Mouse (Mus musculus): ENCODE data around the gene Gpsm2. TPM values are rescaled to one million over a fixed set of nuclear protein-coding genes. Genes with fewer than 3 reads are reported as not detected.

Gpsm2 gene
- total RNA-seq (2021): 10 to 100 TPM; 15.5 to 16.0 TPM

DNA sequence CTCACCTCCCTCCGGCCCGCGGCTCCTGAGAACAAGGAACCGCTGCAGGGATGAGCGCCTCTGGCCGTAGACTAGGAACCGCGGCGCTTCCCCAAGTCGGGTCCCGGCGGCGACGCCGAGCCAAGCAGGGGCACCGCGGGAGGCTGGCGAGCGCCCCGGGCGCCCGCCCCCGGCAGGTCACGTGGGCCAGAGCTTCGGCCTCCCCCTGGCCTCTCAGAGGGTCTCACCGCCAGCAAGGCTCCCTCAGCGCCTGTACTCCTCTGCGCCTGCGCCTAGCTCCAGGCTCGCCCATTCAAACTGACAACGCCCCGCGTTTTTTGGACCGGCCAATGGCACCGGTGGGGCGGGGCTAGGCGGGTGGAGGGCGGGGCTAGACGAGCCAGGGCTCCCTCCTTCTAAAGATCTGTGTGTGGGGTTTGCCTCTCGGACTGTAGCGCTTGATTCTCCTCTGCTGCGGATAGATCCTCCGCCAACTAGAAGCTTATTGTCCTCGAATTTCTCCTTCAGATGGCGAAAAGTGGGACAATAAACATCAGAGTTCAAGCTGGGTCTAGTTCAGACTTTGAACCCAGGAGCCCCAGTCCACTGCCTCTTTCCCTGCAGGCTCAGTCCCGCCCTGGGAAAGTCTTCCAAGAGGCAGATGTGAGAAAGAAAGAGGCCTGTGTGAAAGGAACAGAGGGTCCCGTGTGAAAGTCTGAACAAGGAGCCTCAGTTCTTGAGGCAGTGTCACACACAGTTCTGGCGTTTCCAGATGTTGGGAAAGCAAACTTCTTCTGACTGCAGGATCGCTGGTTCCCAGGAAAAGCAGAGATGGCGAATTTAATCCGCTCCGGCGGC, at the start of gene Gpsm2:
Gene Gpsm2 (minus strand): TSS at position 274 of the 837 bp plus-strand sequence.
- intact Hi-C loops (cut with DNase I): loop anchor here (2.0 to 5.0 kb wide), 2 partner anchors 49 to 190 kb away; partner anchors contain the start of gene Prpf38b
- DNase-seq (ENCODE audit: low spot score in 2 of 2): peak; percentile 94 to 97

DNA sequence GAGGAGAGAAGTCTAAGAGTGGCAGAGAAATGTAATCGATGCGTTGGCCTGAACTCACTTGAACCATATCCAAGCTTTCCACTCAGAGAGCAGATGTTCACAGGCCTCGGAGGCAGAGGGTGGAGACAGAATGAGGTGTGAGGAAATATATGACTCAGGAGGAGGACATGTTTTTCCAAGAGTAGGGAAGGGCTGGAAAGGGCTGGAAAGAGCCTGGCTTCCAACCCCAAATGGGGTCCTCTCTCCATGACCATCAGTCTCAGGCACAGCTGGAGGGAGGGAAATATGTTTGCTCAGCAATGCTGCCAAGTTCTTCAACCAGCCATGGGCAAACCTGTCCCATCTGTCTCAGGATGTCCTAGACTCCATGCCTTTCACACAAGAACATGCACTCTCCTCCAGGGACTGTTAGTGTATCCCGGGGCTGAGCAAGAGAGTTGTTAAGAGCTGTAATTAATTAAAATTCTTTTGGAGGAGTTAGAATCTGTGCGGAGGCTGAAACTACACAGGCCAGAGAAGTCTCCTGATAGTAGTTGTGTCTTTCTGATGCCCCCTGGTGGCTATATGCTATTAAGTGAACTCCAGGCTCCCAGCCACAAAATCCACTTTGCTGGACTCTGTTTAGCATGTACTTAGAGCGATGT, 48.7 kb upstream of the Gpsm2 start:
- intact Hi-C loops (cut with DNase I): loop anchor here (1.0 to 5.0 kb wide), 3 partner anchors 48 to 119 kb away; partner anchors contain the start of genes Clcc1 and Gpsm2
- DNase-seq (ENCODE audit: low spot score in 2 of 2): peak; percentile 75 to 86

DNA sequence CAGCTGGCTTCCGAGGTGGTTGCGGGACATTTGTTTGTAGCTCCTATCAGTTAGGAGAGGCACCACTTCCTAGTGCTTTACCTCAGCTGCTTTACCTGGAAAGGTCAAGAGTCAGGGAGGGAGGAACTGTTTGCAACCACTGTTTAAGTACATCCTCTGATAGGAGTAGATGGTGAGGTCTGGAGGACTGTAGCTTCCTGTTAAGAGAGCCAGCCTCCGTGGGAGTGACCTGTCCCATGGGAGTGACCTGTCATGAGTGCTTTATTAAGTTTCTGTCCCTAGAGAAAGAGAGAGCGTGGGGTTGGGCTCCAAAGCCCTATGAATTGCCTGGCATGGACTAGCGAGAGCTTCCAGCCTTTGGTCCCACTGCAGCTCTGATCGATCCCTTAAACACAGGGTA, 47.4 kb upstream of the Gpsm2 start:
- DNase-seq (ENCODE audit: low spot score in 2 of 2): no peak
- intact Hi-C loops (cut with DNase I): no loop called here

DNA sequence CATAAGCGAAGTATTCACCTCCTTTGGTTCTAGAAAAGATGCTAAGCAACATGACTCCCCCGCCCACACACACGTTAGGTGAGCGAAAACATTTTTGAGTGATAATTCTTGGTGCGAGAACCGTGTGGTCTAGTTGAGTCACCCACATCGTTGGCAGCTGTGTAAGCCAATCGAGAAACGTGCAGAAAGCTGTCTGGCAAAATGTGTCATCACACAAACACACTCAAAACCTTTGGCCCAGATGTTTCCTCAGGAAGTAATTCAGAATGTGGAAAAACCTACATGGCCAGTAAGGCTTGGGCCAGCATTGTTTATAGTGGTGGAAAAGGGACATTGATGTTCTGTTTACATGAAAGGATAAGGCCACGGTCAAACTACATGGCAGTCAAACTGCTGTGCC, 45.3 kb upstream of the Gpsm2 start:
- DNase-seq (ENCODE audit: low spot score in 2 of 2): no peak
- intact Hi-C loops (cut with DNase I): no loop called here

DNA sequence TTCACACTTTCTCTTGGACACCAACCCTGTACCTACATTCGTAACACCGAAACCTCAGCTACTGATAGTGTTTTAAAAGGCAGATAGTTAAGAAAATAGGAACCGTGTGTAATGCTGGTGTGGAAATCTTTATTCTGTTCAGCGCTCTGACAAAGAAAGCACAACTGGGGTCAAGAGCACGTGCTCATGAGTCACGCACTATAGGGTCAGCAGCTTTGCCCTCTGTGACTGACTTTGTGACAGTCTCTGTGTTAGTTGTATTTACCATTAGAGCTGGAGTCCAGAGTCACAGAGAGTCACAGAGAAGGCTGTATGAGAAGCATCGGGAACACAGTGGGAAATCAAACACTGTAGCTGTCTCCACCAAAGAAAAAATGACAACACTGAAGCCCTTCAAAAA, 44.8 kb upstream of the Gpsm2 start:
- intact Hi-C loops (cut with DNase I): no loop called here
- DNase-seq (ENCODE audit: low spot score in 2 of 2): no peak

DNA sequence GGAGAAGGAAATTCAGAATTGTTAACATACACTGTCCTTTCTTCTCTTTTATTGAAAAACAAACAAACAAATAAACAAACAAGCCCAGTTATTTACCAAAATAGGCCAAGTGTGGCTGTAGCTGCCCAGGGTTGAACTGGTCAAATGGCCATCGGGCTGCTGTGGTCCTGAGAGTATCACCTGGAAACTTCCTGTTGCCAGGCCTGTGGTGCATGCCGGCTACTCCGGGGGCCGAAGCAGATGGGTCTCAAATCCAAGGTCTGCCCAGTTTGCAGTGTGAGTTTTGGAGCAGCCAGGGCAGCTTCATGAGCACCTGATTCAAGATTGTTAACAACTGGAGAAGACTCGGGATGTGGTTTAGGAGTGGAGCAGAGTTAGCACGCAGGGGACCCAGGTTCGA, 43.4 kb upstream of the Gpsm2 start:
- intact Hi-C loops (cut with DNase I): no loop called here
- no peak for DNase-seq (ENCODE audit: low spot score in 2 of 2)

DNA sequence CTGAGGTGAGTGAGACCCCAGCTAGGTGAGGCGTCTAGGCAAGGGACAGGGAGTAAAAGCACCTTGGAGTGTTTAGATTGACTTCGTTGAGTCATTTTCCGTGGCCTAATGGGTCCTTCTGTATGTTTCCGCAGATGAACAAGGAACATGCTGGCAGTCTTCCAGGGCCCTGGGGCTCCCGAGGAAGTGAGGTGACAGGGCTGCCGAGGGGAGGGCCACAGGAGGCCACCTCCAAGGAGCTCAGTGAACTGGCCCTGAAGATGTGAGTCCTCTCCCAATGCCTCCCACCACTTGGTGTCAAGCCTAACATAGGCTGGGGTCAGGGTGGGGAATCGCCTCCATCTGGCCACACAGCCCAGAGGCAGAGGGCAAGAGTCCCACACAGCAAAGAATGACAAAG, 42.9 kb upstream of the Gpsm2 start:
- intact Hi-C loops (cut with DNase I): no loop called here
- DNase-seq (ENCODE audit: low spot score in 2 of 2): no peak

DNA sequence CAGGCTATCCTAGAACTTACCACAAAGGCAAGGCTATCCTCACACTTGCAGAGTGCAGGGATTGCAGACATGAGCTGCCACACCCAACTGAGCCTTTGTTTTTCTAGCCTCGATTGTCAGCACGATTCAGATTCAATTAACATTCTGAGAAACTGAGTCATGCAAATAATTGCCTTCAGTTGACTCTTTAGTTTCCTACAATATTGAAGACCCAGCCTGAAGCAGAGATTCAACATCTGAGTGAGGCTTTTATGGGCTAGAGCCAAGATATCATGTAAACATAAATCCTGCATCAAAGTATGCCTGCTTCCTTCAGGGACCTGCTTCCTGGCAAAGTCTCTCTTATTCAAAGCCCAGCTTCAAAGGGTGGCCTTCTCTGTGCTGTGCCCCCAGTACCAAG, 41.6 kb upstream of the Gpsm2 start:
- DNase-seq (ENCODE audit: low spot score in 2 of 2): no peak
- intact Hi-C loops (cut with DNase I): no loop called here

DNA sequence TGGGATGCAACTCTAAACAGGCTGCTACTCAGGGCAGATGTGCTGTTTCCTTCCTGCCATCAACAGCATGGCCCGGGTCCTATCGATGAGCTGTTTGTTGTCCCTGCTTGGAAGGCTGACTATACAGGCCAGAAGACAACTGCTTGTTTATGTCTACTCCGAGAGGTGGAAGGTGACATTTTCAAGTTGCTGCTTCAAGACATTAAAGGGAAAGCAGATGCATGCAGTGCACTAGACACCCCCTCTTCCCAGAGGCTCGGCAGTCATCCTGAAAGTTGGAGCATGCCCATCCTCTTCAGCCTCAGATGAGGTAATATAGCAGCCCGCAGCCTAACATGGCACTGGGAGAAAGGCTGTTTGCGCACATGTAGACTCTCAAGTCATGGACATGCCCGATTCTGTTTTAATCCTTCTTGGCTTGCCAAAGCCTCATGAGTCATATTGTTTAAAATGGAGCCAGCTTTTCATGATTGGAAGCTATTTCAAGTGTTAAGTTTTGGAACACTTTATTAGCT, 40.5 kb upstream of the Gpsm2 start:
- DNase-seq (ENCODE audit: low spot score in 2 of 2): peak; percentile 39 to 88
- intact Hi-C loops (cut with DNase I): no loop called here

DNA sequence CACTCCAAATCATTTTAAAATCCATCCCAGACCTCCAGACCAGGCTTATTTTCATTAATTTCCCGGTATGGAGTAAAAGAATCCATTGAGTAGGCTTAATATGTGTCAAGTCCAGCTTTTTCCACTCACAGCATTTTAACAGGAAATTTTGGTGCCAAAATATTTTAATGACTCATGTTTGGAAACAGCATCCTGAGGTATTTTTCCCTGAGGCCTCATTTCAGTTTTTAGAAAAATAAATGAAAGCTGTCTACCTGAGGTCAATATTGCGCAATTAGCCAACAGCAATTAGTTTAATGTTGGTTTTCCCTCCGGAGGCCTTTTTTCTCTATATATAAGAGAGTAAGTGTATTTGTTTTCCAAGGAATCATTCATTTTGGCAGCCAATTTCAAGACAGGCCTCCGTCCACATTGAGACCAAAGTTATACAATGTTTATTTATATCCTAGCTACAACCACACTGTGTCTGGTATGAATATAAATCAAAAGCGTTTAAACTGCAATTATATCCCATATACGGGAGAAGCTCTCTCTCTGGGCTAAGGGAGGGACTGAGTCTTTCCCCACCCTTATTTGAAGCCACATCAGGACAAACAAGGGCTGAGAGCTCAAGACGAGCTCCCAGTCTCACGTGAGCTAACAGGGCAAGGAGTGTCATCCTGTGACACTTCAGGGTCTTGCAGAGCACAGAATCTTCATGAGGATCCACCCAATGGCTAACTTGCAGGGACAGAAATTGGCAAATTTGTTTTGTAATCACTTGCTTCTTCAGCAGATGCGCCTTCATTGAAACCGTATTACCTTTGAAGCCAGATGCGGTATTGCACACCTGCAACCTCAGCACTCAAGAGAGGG, 37.7 kb upstream of the Gpsm2 start:
- peak in 1 of 2 experiments; percentile 42 for DNase-seq (ENCODE audit: low spot score in 2 of 2)
- intact Hi-C loops (cut with DNase I): no loop called here

DNA sequence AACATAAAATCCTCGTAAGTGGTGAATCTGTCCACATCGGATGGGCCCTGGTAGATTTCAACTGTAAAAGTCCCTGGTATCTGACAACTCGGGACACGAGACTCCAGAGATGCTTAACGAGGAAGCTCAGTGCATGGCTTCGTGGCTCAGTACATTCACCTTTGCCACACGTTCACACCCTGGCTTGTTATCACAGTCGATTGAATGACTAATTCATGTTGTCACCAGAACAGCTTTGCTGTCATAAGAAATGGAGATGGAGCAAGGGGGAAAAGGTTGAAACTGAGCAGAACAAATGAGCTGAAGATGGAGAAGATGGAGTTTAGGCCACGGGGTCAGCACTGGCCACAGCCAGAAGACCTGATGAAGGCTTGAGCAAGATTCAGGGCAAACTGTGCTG, 35.5 kb upstream of the Gpsm2 start:
- no peak for DNase-seq (ENCODE audit: low spot score in 2 of 2)
- intact Hi-C loops (cut with DNase I): no loop called here

DNA sequence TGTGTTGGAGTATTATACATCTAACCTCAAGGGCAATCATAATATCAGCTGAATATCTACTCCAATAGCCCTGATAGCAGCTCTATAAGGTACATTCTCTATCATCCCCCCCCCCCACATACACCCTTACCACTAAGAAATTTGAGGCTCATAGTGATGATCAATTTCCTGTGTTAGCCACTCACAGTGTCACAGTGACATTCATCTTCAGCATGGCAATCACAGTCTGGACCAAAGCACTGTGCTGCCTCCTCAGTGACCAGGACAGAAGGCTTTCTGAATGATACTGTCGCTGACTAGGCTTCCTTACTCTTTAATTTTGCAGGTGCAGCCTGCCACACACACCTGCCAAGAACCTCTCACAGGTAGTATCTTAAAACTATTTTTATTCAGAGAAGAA, 34.0 kb upstream of the Gpsm2 start:
- no peak for DNase-seq (ENCODE audit: low spot score in 2 of 2)
- intact Hi-C loops (cut with DNase I): no loop called here

DNA sequence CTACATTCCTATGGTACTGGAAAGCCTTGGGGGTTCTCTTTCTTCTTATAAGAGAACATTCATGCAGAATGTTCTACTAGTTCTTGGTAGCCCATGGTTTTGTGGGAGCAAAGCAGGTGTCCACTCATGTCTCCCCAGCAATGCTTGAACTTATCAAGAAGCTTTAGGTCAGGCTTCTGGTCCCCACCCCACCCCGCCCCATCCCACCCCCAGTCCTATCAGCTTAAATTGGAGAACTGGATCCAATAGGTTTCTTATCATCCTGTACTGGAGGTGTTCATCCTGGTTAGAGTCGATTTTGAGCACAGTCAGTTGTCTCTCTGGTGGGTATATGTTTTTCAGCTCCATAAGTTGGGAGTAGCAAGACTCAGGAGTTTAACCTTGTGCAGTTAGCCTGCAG, 33.4 kb upstream of the Gpsm2 start:
- intact Hi-C loops (cut with DNase I): no loop called here
- DNase-seq (ENCODE audit: low spot score in 2 of 2): no peak

DNA sequence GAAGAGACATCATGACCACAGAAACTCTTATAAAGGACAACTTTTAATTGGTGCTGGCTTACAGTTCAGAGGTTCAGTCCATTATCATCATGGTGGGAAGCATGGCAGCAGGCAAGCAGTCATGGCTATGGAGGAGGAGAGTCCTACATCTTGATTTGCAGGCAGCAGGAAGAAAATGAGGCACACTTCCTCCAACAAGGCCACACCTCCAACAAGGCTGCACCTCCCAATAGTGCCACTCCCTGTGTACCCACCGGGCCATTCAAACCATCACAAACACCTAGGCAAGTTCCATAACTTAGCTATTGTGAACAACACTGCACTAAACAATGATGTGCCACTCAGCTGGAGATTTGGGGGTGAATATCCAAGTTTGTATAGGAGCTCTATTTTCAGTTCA, 32.4 kb upstream of the Gpsm2 start:
- DNase-seq (ENCODE audit: low spot score in 2 of 2): no peak
- intact Hi-C loops (cut with DNase I): no loop called here

DNA sequence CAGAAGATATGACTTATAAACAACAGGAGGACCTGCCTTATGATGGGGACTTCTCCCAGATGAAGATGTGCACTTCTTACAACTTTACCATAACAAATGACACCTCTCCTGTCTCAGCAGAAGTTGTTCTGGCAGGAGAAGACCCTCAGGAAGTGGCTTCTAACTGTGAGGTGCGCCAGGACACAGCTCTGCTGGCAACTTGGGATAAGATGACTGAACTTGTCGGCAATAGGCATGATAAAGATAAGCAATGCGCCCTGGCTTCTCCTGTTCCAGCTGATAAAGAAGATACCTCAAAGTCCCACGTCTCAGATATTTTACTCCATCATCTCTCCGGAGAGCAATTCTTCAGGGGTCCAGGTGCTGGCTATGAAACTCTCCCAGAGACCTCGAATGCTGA, 29.6 kb upstream of the Gpsm2 start:
- intact Hi-C loops (cut with DNase I): no loop called here

DNA sequence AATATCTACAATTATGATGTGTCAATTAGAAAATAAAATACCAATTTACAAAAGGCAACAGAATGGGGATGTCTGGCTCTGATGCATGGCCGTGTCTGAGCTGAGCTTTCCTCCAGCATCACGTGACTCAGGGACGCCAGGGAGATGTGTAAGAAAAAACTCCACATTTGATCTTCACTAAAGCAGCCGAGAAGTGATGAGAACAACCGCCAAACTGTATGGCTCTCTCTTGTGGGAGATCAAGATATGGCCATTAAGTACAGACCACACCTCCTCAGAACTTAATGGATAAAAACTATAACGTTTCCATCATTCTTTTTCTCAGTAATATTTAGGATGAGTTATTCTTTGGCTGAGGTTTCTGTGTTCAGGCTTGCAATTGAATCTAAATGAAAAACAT, 29.0 kb upstream of the Gpsm2 start:
- DNase-seq (ENCODE audit: low spot score in 2 of 2): no peak
- intact Hi-C loops (cut with DNase I): no loop called here

More for the DNA sequence above, 29.6 kb upstream of the Gpsm2 start:
- no peak for DNase-seq (ENCODE audit: low spot score in 2 of 2)

DNA sequence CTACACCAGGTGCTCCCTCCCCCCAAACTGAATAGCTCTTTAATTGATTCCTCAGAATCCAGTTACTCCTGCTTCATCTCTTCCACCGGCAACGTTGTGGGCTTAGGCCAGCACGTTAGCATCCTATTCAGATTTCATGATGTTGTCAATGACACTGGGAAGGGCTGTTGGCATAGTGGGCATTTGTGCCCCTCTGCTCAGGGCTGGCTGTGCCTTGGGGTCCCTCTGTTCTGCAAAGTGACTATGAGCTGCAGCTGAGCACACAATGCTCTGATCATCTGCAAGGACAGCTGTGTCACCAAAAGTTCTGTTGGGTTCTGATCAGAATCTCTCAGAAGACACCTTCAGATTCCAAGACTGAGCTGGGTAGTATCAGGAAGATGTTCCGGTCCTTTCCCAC, 22.0 kb upstream of the Gpsm2 start:
- intact Hi-C loops (cut with DNase I): no loop called here
- no peak for DNase-seq (ENCODE audit: low spot score in 2 of 2)

DNA sequence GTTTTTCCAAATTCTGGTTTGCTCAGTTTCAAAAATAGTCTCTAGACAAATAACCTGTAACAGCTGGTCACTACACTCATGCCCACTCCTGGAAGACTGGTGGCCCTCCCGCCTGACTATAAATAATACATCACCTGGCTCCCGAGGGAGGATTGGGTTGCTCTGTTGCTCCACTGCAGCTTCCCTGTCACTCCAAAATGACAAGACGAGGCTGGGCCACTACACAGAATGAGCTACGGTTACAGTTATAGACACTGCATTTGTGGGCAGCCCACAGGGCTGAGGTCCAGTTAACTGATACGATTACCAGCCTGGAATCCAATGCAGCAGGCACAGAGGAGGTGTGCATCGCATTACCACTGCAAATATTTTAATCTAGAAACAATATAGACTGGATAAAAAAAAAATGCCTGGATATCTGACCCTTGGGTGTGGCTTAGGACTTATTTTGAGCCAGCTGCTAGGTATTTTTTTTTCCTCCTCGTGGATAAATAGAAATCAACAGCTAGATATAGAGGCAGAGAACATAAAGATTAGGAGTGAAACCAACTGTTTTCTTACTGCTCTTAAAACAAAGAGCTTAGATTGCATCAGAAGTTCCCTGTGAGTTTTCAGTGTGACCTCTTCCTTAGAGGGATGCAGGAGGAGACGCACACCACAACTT, 17.1 kb upstream of the Gpsm2 start, which contains the start of gene Aknad1:
Gene Aknad1 (plus strand): TSS at position 614 of the 664 bp plus-strand sequence.
- no peak for DNase-seq (ENCODE audit: low spot score in 2 of 2)
- intact Hi-C loops (cut with DNase I): no loop called here

DNA sequence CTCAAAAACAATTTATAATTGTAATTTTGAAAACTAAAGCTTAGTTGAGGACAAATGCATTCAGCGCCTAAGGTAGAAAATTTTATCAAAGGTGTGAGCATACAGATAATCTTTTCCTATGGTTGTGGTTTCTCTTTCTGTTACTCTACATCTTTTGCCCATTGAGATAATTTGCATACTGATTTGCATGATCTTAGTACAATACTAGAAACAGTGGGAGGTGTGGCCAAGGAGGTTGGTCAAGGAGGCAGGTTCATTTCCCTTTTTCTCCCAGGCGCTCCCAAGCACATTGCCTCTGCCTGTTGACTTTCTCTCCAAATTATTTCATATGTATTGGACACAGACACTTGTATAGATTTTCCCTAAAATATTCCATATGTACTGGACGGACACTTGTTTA, 15.7 kb upstream of the Gpsm2 start:
- intact Hi-C loops (cut with DNase I): no loop called here
- no peak for DNase-seq (ENCODE audit: low spot score in 2 of 2)

Measured in left cerebral cortex, postnatal 25 days (tissue).